Mouse (Mus musculus): ENCODE data around the gene Iqsec1. TPM values are rescaled to one million over a fixed set of nuclear protein-coding genes. Genes with fewer than 3 reads are reported as not detected.

The Iqsec1 gene
- total and polyA plus RNA-seq, 2 experiments, result 8.9 to 69.3 TPM

DNA sequence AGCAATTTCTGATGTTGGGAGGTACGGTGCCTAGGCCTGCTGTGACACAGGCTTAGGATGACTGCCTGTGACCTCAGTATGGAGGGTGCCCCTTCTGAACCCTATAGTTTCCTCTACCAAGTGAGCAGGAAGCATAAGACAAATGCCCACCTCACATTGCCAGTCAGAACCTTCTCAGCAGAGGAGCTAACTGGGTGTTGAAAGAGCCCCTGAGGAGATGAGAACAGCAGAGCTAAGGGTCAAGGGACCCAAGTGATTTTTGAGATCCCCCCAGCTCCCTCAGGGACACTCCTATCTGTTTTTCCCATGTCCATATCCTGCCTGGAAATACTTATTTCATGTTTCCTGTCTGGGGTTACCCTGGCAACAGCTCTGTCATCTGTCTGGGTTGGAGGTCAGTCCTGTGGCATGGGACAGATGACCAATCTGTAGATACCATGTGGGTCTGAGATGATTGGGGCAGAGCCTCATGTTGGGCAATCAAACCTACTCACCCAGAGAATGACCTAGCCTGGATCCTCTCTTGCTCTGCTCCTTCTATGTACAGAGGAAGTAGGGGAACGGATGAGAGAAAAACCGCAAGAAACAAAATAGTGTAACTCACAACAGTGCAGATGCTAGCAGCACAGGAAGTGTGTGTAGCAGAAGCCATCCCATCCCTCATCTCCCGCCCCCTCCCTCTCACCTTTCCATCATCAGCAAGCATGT, 248.0 kb downstream of the Iqsec1 start:
- H3K9ac ChIP-seq (ENCODE audit: low read depth, low read length), result no peak overlapping the region

DNA sequence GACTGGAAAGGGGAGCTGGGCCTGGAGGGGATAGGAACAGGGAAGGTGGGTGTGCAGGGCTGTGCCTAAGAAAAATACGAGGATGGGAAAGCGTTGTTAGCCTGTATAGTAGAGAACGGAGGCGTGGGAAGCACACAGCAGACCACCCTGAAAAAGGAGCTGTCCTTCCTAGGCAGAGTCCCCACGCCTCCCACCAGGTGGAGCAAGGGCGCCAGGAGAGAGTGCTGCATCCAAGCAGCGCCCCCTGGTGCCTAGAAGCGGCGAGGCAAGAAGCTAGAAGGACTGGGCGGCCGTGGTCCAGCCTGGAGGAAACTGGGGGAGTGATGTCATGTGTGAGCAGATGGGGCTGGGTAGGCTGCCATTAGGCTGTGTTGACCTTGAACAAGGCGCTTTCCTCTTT, 251.1 kb downstream of the Iqsec1 start:
- no peaks in the 10 kb centered on the region for H3K27me3 ChIP-seq (ENCODE audit: control insufficient read depth, insufficient read depth, low read length)
- H3K4me1 ChIP-seq (ENCODE audit: control insufficient read depth, insufficient read depth, low read length), result peaks cover 6% of the 10 kb centered on the region; the same call in 1 of the 2 replicates
- TF ChIP-seq CTCF (IDR thresholded peaks at IDR 0.05; ENCODE audit: low read depth, low read length) (peak; percentile 100), POLR2A (IDR thresholded peaks at IDR 0.05; ENCODE audit: extremely low read depth, insufficient read depth, low read length) (no peak)
- no peak overlapping the region; the same call in 1 of the 2 replicates for H3K4me3 ChIP-seq (ENCODE audit: insufficient read depth, low read depth, low read length)
- peak; percentile 59 for DNase-seq (ENCODE audit: extremely low read depth, low read depth, low spot score)
- peaks cover 4% of the 10 kb centered on the region; the same call in 1 of the 2 replicates for H3K79me2 ChIP-seq (ENCODE audit: control insufficient read depth, insufficient read depth, low read length)
- peak overlapping the region; percentile 40; the same call in 1 of the 2 replicates for H3K27ac ChIP-seq (replicated peaks; ENCODE audit: insufficient read depth, low read depth, low read length)
- peak overlapping the region; percentile 69; the same call in 1 of the 2 replicates for H3K9ac ChIP-seq (ENCODE audit: low read depth, low read length)
- under 1% methylated on average over 12 of the region's 12 CpGs for WGBS
- H3K36me3 ChIP-seq (ENCODE audit: control insufficient read depth, insufficient read depth, low read length), result no peaks in the 10 kb centered on the region

More for the DNA sequence above, 248.0 kb downstream of the Iqsec1 start:
- no peak for DNase-seq (ENCODE audit: extremely low read depth, low read depth, low spot score)
- Histone ChIP-seq H3K27me3 (ENCODE audit: control insufficient read depth, insufficient read depth, low read length) (no peaks in the 10 kb centered on the region), H3K4me3 (ENCODE audit: insufficient read depth, low read depth, low read length) (no peak overlapping the region), H3K4me1 (ENCODE audit: control insufficient read depth, insufficient read depth, low read length) (peaks cover 11% of the 10 kb centered on the region), H3K79me2 (ENCODE audit: control insufficient read depth, insufficient read depth, low read length) (no peaks in the 10 kb centered on the region), H3K36me3 (ENCODE audit: control insufficient read depth, insufficient read depth, low read length) (no peaks in the 10 kb centered on the region), H3K27ac (replicated peaks; ENCODE audit: insufficient read depth, low read depth, low read length) (no peak overlapping the region)
- 66% methylated on average over 4 of the region's 4 CpGs for WGBS
- TF ChIP-seq POLR2A (IDR thresholded peaks at IDR 0.05; ENCODE audit: extremely low read depth, insufficient read depth, low read length) (no peak), CTCF (IDR thresholded peaks at IDR 0.05; ENCODE audit: low read depth, low read length) (no peak)

DNA sequence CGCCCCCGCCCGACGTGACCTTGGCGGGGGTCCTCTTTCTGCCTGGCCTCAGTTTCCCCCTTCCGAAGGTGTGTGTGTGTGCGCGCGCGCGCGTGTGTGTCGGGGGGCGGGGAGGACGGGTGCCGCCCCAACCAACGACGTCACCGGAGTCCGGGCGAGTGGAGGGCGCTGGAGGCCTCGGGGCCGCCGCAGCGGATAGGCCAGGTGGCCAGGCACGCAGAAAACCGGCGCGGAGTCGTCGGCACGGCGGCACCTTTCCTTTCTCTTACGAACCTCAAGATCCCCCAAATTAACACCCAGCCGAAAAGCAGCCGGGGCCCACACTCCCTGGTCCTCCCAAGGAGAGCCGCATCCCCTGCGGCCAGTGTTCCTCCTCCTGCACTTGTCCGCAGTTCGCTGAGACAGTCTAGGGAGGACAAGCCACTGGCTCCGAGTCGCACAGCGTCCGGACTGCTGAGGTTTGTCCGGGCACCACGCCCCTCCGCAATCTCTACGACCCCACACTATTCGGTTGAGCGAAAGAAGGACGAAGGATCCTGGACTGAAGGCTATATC, 251.7 kb downstream of the Iqsec1 start:
- H3K79me2 ChIP-seq (ENCODE audit: control insufficient read depth, insufficient read depth, low read length), result peaks cover 4% of the 10 kb centered on the region; the same call in 1 of the 2 replicates
- 1% methylated on average over 52 of the region's 52 CpGs for WGBS
- H3K27me3 ChIP-seq (ENCODE audit: control insufficient read depth, insufficient read depth, low read length), result no peaks in the 10 kb centered on the region
- peaks cover 5% of the 10 kb centered on the region; the same call in 1 of the 2 replicates for H3K4me1 ChIP-seq (ENCODE audit: control insufficient read depth, insufficient read depth, low read length)
- peak overlapping the region; percentile 40 for H3K27ac ChIP-seq (replicated peaks; ENCODE audit: insufficient read depth, low read depth, low read length)
- no peaks in the 10 kb centered on the region for H3K36me3 ChIP-seq (ENCODE audit: control insufficient read depth, insufficient read depth, low read length)
- DNase-seq (ENCODE audit: extremely low read depth, low read depth, low spot score), result peak; percentile 41
- peak; percentile 54; the same call in 1 of the 2 replicates for TF ChIP-seq POLR2A (IDR thresholded peaks at IDR 0.05; ENCODE audit: extremely low read depth, insufficient read depth, low read length)
- no peak for TF ChIP-seq CTCF (IDR thresholded peaks at IDR 0.05; ENCODE audit: low read depth, low read length)
- H3K4me3 ChIP-seq (ENCODE audit: insufficient read depth, low read depth, low read length), result peak overlapping the region; percentile 79
- H3K9ac ChIP-seq (ENCODE audit: low read depth, low read length), result peak overlapping the region; percentile 69

DNA sequence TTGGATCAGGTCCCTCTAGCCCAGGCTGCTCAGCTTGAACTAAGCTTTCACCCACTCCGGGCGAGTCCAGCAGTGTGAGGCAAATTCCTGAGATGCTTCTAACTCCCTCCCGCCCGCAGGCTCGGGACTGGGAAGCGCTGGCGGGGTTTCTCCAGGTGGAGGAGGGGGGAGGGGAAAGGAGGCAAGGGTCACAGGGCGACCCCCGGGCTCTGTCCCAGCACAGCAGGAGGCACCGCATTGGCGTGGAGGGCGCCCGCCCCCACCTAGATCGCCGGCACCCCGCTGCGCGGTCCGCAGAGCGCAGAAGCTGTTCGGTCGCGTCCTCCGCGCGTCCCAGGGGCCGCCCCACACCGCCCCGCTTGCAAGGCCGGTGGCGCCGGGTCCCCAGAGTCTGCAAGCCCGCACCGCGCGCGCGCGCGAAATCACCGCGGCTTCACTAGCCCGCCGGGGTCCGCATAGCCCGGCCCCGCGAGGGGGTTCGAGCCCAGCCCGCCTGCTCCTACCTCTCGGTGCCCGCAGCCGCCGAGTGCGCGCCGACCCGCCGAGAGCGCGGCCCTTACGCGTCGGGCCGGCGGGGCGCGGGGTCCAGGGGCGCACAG, 252.3 kb downstream of the Iqsec1 start:
- no peak for TF ChIP-seq POLR2A (IDR thresholded peaks at IDR 0.05; ENCODE audit: extremely low read depth, insufficient read depth, low read length)
- 1% methylated on average over 69 of the region's 69 CpGs for WGBS
- Histone ChIP-seq H3K4me1 (ENCODE audit: control insufficient read depth, insufficient read depth, low read length) (peaks cover 7% of the 10 kb centered on the region; the same call in 1 of the 2 replicates), H3K9ac (ENCODE audit: low read depth, low read length) (peak overlapping the region; percentile 69), H3K27me3 (ENCODE audit: control insufficient read depth, insufficient read depth, low read length) (no peaks in the 10 kb centered on the region), H3K4me3 (ENCODE audit: insufficient read depth, low read depth, low read length) (peak overlapping the region; percentile 79), H3K36me3 (ENCODE audit: control insufficient read depth, insufficient read depth, low read length) (no peaks in the 10 kb centered on the region), H3K79me2 (ENCODE audit: control insufficient read depth, insufficient read depth, low read length) (peaks cover 4% of the 10 kb centered on the region; the same call in 1 of the 2 replicates), H3K27ac (replicated peaks; ENCODE audit: insufficient read depth, low read depth, low read length) (no peak overlapping the region)
- DNase-seq (ENCODE audit: extremely low read depth, low read depth, low spot score), result no peak

DNA sequence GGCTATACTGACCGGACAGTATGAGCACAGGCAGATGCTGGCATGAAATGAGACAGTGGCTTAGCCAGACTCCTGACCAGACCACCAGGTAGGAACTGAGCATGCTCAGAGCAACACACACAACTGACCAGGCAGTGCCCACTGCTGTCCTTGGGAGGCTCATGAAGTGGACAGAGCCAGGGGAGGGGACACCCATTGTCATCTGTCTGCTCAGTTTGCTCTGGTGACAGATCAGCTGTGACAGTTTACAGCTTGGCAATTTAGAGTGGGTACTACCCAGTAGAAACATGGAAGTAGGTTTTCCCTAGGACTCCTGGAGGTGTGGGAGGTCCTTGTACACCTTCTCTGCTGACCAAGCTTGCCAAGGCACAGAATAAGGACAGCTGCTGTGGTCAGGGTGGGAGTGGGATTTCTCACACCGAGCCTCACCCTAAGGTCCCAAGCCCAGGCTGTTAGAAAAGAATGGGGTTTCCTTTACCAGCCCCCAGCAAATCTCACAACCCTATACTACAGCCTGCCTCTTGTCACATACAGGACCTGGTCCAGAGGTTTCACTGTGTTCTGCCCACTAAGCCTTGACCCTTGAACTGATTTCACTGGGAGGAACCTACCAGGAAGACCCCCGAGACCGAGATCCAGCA, 253.0 kb downstream of the Iqsec1 start:
- H3K4me1 ChIP-seq (ENCODE audit: control insufficient read depth, insufficient read depth, low read length), result peaks cover 7% of the 10 kb centered on the region; the same call in 1 of the 2 replicates
- no peaks in the 10 kb centered on the region for H3K27me3 ChIP-seq (ENCODE audit: control insufficient read depth, insufficient read depth, low read length)
- no peaks in the 10 kb centered on the region for H3K36me3 ChIP-seq (ENCODE audit: control insufficient read depth, insufficient read depth, low read length)
- WGBS, result 44% methylated on average over 4 of the region's 4 CpGs
- no peak overlapping the region for H3K9ac ChIP-seq (ENCODE audit: low read depth, low read length)
- TF ChIP-seq POLR2A (IDR thresholded peaks at IDR 0.05; ENCODE audit: extremely low read depth, insufficient read depth, low read length) (no peak), CTCF (IDR thresholded peaks at IDR 0.05; ENCODE audit: low read depth, low read length) (no peak)
- H3K4me3 ChIP-seq (ENCODE audit: insufficient read depth, low read depth, low read length), result peak overlapping the region; percentile 79; the same call in 1 of the 2 replicates
- H3K27ac ChIP-seq (replicated peaks; ENCODE audit: insufficient read depth, low read depth, low read length), result no peak overlapping the region
- peaks cover 4% of the 10 kb centered on the region; the same call in 1 of the 2 replicates for H3K79me2 ChIP-seq (ENCODE audit: control insufficient read depth, insufficient read depth, low read length)
- no peak for DNase-seq (ENCODE audit: extremely low read depth, low read depth, low spot score)
